Mouse (Mus musculus) small intestine, adult 2 months (tissue): Measurements from ENCODE around the gene H2al1k.

Source experiments
- CTCF ChIP-seq: fragments of 200-500 bp; IDR thresholded peaks from 2 replicates; pipeline ENCODE4 v1.5.1; 2012; ENCODE audit warnings: low read depth, mild to moderate bottlenecking, control low read depth, inconsistent platforms, low read length, moderate library complexity, mixed read lengths; ENCODE audit not compliant: insufficient replicate concordance, insufficient read length; ENCODE audit errors: extremely low read depth
- POLR2A ChIP-seq: fragments of 200-500 bp; IDR thresholded peaks from 2 replicates; pipeline ENCODE4 v1.6.1; 2012; ENCODE audit warnings: low read depth, mild to moderate bottlenecking, control low read depth, inconsistent platforms, low read length, moderate library complexity

GRCm38 (mm10) chrX:9303455-9303854 lies 47.0 kb upstream of the H2al1k start:
- TF ChIP-seq CTCF, result no peak
- no peak for TF ChIP-seq POLR2A
